Mouse (Mus musculus): ENCODE measurements at regions not wholly inside any gene's neighbourhood (a gene's known extent, or its start where the extent isn't known, plus 50 kb on each side); places are given as distances from the start of the nearest gene placed in this dataset.

GRCm38 (mm10) chr9:43535967-43536366 lies 207.8 kb upstream of the Nectin1 start:
- TF ChIP-seq POLR2AphosphoS5 (IDR thresholded peaks at IDR 0.05; ENCODE audit: insufficient replicate concordance, low read depth, low read length): no peak
- no peak for TF ChIP-seq TAL1 (conservative IDR thresholded peaks at IDR 0.05; ENCODE audit: low read depth, low read length)
- no peak for TF ChIP-seq CTCF (IDR thresholded peaks at IDR 0.05; ENCODE audit: low read depth, low read length)
